Mouse (Mus musculus) spleen, postnatal 4 days (tissue): ENCODE data around the gene Fars2.
"Not testable (repeated sequence)": the region's sequence is repeated elsewhere in the genome, so short reads cannot be mapped to it uniquely, and the experiment has no call there.

Source experiments
- DNase-seq, 2 experiments: peaks; one replicate each; pipeline ENCODE4 v3.0.0; 2022; ENCODE audit warnings: low spot score in 2 of 2

Fars2 gene

DNA sequence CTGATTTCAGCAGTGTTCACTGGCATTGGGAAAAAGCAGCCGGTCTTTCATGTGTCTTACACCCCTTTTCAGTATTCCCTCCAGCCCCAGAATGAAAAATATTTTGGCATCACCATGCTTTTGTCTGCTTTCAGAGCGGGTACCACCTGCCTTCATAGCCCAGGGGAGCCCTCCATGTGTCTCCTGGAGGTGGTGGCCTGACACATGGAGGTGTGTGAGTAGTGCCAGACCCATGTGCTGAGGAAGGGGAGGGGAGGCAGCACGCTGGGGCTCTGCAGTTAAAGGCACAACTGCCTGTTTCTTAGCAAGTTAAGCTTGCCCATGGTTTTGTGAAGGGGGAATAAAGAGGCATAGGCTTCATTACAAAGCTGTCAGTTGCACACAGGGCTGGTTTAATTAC lies 176.3 kb downstream of the Fars2 start:
- DNase-seq: no peak

GRCm38 (mm10) chr13:36294503-36294902 lies 177.3 kb downstream of the Fars2 start:
- DNase-seq: no peak

GRCm38 (mm10) chr13:36295848-36296247 lies 178.6 kb downstream of the Fars2 start:
- no peak for DNase-seq

GRCm38 (mm10) chr13:36296574-36296973 lies 179.4 kb downstream of the Fars2 start:
- no peak for DNase-seq

DNA sequence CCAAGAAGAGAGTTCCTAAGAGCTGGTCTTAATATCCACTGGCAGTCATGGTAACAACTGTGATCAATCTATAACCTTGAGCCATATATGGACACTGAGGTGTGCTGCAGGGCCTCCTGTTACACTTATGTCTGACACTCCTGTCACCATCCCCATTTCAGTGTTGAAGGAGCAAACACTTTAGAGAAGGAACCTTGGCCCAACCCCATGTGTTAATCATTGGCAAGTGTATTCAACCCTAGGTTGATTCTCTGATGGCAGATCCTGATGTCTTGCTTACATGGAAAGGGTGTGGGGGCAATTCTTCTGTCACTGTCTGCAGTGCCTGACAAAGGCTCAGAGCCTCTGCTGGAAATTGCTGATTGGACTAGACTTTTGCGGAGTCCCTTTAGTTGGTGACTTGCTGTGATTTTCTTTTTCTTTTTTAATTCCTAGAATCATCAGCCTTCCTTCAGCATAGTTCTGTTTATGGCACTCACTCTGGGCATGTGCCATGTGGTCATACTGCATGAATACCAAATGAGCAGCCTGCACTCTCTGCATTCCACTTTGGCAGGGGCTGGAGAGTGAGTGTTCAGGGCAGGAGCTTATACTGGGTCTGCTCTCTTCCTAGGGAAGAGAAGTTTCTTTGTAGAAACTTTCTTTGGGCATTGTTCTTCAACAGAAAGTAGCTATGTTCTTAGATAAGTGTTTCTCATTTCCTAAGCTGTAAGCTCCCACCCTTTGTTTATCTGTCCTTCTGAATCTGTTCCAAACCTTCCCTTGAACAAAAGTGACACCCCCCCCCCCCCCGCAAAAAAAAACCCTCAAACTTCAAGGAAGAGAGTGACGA lies 181.0 kb downstream of the Fars2 start:
- DNase-seq: no peak

DNA sequence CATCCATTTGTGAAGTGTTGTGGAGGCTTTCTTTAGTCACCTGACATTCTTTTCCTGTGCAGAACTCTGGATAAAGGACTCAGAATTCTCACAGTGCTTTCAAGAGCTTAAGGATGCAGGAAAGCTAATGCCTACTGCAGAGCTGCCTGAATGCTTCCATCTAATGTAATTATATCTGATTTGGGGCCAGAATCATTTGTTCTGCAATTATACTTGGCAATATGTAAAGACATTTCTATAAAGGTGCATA lies 181.5 kb downstream of the Fars2 start:
- DNase-seq: no peak

DNA sequence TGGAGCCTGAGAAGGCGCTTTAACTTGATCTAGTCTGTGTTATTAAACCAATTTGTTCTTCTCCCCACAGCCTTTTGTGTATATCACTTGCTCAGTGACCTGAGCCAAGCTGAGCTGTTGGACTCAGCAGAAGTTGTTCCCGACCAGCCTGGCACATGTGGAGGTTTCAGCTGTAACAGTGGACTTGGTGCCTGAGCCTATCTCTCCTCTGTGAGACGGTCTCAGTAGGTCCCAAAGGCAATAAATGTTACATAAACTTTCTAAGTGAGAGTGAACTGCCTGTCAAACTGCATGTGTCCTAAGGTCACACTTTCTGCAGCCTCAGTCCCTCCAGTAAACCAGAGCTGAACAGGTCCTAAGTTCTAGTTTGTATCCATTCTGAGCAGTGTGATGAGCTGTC lies 185.6 kb downstream of the Fars2 start:
- no peak for DNase-seq

- no peak for DNase-seq
Measured at GRCm38 (mm10) chr13:36305306-36305705, 188.1 kb downstream of the Fars2 start.

DNA sequence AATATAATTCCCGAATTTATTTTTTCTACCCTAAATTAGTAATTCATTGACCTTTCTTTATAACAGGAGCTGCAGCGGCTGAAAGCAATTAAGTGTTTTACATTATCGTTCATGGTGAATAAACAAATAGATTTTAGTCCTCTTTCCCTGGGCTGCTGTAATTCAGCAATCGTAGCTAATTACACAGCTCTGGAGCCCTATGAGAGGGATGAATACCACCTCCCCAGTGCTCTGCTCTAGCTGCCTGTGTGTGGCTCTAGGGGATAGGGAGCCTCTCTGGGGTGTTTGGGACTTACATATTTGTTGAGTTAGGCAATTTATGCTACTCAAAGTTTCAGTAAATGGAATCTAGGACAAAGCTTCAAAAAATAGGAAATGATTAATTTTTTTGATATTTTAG lies 190.2 kb downstream of the Fars2 start:
- DNase-seq: no peak

DNA sequence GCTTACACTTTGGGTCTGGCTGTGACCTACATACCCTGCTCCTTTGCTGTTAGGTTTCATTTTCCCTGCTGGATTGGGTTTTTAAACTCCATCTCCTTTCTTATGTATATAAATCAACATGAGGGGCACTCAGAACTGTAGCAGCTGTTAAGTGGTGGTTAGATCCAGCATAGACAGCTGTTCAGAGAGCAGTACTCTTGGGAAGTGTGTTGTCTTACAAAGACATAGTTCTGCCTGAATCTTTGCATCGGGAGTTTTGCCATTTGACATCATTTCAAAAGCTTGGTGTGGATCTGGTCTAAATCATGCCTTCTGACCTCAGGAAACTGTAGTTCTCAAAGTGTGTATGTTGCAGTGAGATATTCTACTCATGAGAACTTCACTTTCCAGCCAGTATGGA lies 191.9 kb downstream of the Fars2 start:
- no peak for DNase-seq

DNA sequence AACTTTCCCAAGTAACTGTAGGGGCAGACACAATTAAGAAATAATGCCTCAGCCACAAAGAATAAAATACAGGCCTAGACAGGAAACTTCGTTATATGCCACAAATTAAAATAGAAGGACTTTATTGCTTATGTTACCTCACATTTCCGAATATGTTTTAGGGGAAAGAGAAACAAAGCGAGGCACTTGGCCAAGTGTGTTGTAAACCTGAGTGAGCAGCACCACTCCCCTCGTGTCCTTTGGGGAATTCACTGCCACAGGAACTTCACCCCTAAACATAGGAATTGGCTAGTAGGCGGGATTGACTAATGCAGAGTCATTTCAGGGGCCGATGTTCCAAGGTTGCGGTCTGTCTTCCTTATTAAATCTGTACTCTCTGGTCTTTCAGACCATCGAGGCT lies 197.0 kb downstream of the Fars2 start:
- no peak for DNase-seq

- DNase-seq: no peak
Measured at GRCm38 (mm10) chr13:36314860-36315800, 197.9 kb downstream of the Fars2 start.

- DNase-seq: no peak
Measured at GRCm38 (mm10) chr13:36317824-36318223, 200.6 kb downstream of the Fars2 start.

- no peak for DNase-seq
Measured at GRCm38 (mm10) chr13:36324624-36325023, 207.4 kb downstream of the Fars2 start.

DNA sequence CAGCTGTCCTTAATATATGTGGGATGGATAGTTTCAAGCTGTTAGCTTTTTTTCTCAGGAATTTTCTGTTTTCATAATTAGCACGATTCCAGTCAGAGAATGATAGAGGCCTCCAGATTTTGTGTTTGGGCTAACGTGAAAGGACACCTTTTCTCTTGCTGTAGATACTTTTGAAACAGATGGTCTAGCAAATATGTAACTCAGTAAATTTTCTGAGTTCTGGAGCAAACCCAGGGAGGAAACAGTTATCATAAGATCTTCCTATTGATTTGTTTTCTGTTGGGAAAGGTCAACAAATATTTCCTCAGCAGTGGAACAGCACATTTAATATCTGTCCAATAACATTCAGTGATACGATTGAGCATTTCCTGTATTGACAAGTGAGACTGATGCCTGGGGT lies 209.3 kb downstream of the Fars2 start:
- DNase-seq: no peak

GRCm38 (mm10) chr13:36329871-36330270 lies 212.7 kb downstream of the Fars2 start:
- no peak for DNase-seq

DNA sequence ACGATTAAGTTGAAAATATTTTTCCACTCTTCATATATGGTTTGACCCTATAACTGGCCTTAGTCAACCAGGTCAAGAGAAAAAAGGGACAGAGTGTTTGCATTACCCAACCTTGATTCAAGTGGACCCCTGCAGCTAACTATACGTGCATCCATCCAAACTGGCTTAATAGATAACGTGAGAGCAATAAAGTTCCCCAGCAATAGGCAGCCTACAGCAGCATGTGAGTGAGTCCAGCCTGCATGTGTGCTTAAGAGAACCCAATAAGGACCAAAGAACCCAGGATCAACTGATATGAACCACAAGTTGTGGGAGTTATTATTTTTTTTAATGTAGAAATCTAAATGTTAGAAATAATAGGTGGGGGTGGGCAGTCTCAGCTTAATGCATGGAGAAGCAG lies 213.3 kb downstream of the Fars2 start:
- DNase-seq: no peak

GRCm38 (mm10) chr13:36334748-36335147 lies 217.5 kb downstream of the Fars2 start:
- DNase-seq: no peak

DNA sequence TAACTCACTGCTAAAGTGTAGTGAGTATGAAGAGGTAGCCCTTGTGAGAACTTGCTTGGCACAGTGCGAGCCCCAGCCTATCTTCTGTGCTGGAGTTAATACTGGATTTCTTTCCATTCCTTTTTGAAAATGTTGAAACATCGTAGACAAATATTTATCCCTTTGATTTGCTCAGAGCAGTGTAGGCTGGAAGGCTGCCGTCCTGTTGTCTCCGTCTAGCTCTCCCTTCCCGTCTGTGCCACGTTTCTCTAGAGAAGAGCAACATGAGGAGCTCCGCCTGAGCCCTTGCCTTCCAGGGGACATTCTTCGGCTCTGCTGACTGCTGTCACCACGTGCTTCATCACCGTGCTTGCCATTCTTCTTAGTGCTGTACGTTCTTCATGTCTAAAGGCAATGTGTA lies 234.3 kb downstream of the Fars2 start:
- DNase-seq: no peak

GRCm38 (mm10) chr13:36357469-36357868 lies 240.3 kb downstream of the Fars2 start:
- no peak for DNase-seq

DNA sequence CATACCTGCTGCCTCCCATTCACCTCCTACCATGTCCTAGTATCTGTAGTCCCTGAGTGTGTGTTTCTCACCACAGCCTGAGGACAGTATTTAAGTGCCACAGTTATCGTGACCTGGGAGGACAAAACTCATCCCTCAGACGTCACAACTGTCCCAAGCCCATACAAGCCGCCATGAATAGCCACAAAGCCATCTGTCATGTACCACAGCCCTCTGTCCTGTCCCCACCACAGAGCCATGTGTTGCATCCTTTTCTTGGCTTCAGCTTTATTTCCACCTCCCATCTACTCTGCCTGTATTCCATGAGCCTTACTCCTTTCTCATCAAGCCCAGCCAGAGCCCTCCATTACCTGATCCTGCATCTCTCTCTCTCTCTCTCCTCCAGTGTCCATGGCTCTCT lies 244.2 kb downstream of the Fars2 start:
- no peak for DNase-seq

DNA sequence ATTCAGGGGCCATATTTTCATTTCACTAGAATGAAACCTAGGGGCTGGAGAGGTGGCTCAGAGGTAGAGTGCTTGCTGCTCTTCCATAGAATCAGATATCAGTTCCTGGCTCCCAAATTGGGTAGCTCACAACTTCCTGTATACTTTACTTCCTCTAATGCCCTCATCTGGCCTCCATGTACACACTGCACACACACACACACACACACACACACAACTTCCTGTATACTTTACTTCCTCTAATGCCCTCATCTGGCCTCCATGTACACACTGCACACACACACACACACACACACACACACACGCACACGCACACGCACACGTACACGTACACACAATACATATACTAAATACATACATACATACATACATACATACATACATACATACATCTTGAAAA lies 248.5 kb downstream of the Fars2 start:
- DNase-seq: not testable (repeated sequence)

- DNase-seq: no peak
Measured at GRCm38 (mm10) chr13:36366304-36366703, 249.1 kb downstream of the Fars2 start.
